Mouse (Mus musculus) cerebellum, postnatal 4 days (tissue): Measurements from ENCODE around the gene Tspyl4.

ENCODE experiments used
- DNase-seq, 2 experiments: peaks; one replicate each; pipeline ENCODE4 v3.0.0; 2022; ENCODE audit warnings: low spot score in 2 of 2, mixed read lengths in 1 of 2

The Tspyl4 gene

DNA sequence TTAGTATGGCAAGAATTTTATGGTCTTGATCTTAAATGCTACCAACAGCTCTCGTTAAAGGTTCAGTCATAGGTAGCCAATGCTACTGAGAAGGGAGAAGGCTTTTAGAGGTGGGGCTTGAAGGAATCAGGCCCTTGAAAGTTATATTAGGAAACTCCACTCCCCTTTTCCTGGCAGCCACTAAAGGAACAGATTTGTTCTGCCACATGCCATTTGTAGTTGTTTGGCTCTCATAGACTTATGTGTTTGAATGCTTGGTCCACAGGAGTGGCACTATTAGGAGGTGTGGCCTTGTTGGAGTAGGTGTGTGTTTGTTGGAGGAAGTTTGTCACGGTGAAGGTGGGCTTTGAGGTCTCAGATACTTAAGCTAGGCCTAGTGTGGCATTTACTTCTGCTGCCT, 23.6 kb downstream of the Tspyl4 start:
- DNase-seq, result no peak

- DNase-seq, result no peak
Measured at GRCm38 (mm10) chr10:34326701-34327100, 29.5 kb downstream of the Tspyl4 start.

GRCm38 (mm10) chr10:34327144-34327543, 29.9 kb downstream of the Tspyl4 start:
- DNase-seq, result no peak

DNA sequence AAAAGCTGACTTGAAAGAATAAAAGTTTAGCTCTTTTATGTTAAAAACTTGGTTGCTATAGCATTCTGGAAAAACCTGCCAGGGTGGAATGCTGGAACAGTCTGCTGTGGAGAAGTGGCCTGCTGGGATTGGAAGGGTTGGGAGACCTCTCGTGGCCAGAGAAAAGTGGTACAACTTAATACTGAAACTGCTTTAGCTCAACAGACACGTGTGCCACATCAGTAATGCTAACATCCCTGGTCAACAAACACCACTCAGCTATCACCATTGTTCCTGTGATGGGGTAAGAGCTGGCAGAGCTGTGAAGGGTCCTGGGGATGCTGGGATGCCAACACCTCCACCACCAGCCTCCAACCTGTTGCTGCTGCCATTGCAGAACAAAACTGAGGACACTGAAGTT, 31.1 kb downstream of the Tspyl4 start:
- DNase-seq, result peak in 1 of 2 experiments; percentile 38

DNA sequence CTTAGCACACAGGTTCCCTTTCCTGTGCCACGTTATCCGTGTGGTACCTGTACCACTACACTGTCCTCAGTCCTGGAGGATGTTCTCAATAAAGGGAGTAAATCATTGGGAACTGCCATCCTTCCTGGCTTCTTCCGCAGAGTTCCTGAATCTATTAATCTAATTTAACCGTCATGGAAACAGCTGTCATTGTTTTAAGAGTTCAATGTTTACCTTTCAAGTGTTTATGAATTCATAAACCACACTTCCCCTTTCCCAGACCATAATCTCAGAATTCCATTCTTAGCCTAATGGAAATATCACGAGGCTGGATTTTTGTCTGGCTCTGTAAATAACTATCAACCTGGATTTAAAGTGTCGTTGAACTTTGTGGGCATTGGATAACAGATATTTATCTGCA, 43.8 kb downstream of the Tspyl4 start:
- DNase-seq, result no peak

- no peak for DNase-seq
Measured at GRCm38 (mm10) chr10:34341886-34342285, 44.6 kb downstream of the Tspyl4 start.
